Mouse (Mus musculus): ENCODE measurements around the gene Donson. TPM values are rescaled to one million over a fixed set of nuclear protein-coding genes. Genes with fewer than 3 reads are reported as not detected.

The Donson gene
- total and polyA plus RNA-seq, 2 experiments: 2.3 to 2.9 TPM

- Histone ChIP-seq H3K36me3 (ENCODE audit: control insufficient read depth, insufficient read depth, low read length) (peaks cover 42% of the 10 kb centered on the region), H3K4me1 (ENCODE audit: control insufficient read depth, insufficient read depth, low read length) (peaks cover 11% of the 10 kb centered on the region), H3K4me3 (ENCODE audit: insufficient read depth, low read depth, low read length) (no peak overlapping the region), H3K9ac (ENCODE audit: low read depth, low read length) (no peak overlapping the region), H3K27me3 (ENCODE audit: control insufficient read depth, insufficient read depth, low read length) (no peaks in the 10 kb centered on the region), H3K27ac (replicated peaks; ENCODE audit: insufficient read depth, low read depth, low read length) (no peak overlapping the region), H3K79me2 (ENCODE audit: control insufficient read depth, insufficient read depth, low read length) (peaks cover 38% of the 10 kb centered on the region)
- 93% methylated on average over 3 of the region's 3 CpGs for WGBS
- TF ChIP-seq CTCF (IDR thresholded peaks at IDR 0.05; ENCODE audit: low read depth, low read length) (no peak), POLR2A (IDR thresholded peaks at IDR 0.05; ENCODE audit: extremely low read depth, insufficient read depth, low read length) (no peak)
- no peak for DNase-seq (ENCODE audit: extremely low read depth, low read depth, low spot score)
Observed at GRCm38 (mm10) chr16:91652191-91652590, 36.4 kb downstream of the Donson start.

- no peak for TF ChIP-seq CTCF (IDR thresholded peaks at IDR 0.05; ENCODE audit: low read depth, low read length)
- TF ChIP-seq POLR2A (IDR thresholded peaks at IDR 0.05; ENCODE audit: extremely low read depth, insufficient read depth, low read length): no peak
- Histone ChIP-seq H3K27ac (replicated peaks; ENCODE audit: insufficient read depth, low read depth, low read length) (no peak overlapping the region), H3K4me3 (ENCODE audit: insufficient read depth, low read depth, low read length) (no peak overlapping the region), H3K79me2 (ENCODE audit: control insufficient read depth, insufficient read depth, low read length) (peaks cover 14% of the 10 kb centered on the region), H3K4me1 (ENCODE audit: control insufficient read depth, insufficient read depth, low read length) (peaks cover 13% of the 10 kb centered on the region), H3K9ac (ENCODE audit: low read depth, low read length) (no peak overlapping the region), H3K27me3 (ENCODE audit: control insufficient read depth, insufficient read depth, low read length) (no peaks in the 10 kb centered on the region), H3K36me3 (ENCODE audit: control insufficient read depth, insufficient read depth, low read length) (peaks cover 22% of the 10 kb centered on the region)
- no peak for DNase-seq (ENCODE audit: extremely low read depth, low read depth, low spot score)
Observed at GRCm38 (mm10) chr16:91649781-91650180, 38.8 kb downstream of the Donson start.

GRCm38 (mm10) chr16:91649246-91649645 is 39.3 kb downstream of the Donson start:
- WGBS: 5% methylated on average over 3 of the region's 3 CpGs

GRCm38 (mm10) chr16:91648220-91648550 is 40.4 kb downstream of the Donson start:
- peak; percentile 54 for DNase-seq (ENCODE audit: extremely low read depth, low read depth, low spot score)

More at GRCm38 (mm10) chr16:91649246-91649645, 39.3 kb downstream of the Donson start:
- TF ChIP-seq POLR2A (IDR thresholded peaks at IDR 0.05; ENCODE audit: extremely low read depth, insufficient read depth, low read length) (no peak), CTCF (IDR thresholded peaks at IDR 0.05; ENCODE audit: low read depth, low read length) (no peak)
- DNase-seq (ENCODE audit: extremely low read depth, low read depth, low spot score): peak; percentile 65
- no peak overlapping the region for H3K27ac ChIP-seq (replicated peaks; ENCODE audit: insufficient read depth, low read depth, low read length)
- peaks cover 14% of the 10 kb centered on the region for H3K4me1 ChIP-seq (ENCODE audit: control insufficient read depth, insufficient read depth, low read length)
- peaks cover 14% of the 10 kb centered on the region for H3K79me2 ChIP-seq (ENCODE audit: control insufficient read depth, insufficient read depth, low read length)
- no peak overlapping the region for H3K4me3 ChIP-seq (ENCODE audit: insufficient read depth, low read depth, low read length)
- H3K9ac ChIP-seq (ENCODE audit: low read depth, low read length): peak overlapping the region; percentile 5; the same call in 1 of the 2 replicates
- no peaks in the 10 kb centered on the region for H3K27me3 ChIP-seq (ENCODE audit: control insufficient read depth, insufficient read depth, low read length)
- peaks cover 18% of the 10 kb centered on the region for H3K36me3 ChIP-seq (ENCODE audit: control insufficient read depth, insufficient read depth, low read length)

GRCm38 (mm10) chr16:91647461-91648219 is 40.9 kb downstream of the Donson start, which contains the start of gene Son:
Gene Son, plus strand, starts transcription at chr16:91647506.
- DNase-seq (ENCODE audit: extremely low read depth, low read depth, low spot score): peak; percentile 93
- Histone ChIP-seq H3K27ac (replicated peaks; ENCODE audit: insufficient read depth, low read depth, low read length) (peak within 1 kb of the TSS; percentile 93), H3K27me3 (ENCODE audit: control insufficient read depth, insufficient read depth, low read length) (no peaks in the 10 kb centered on the region), H3K79me2 (ENCODE audit: control insufficient read depth, insufficient read depth, low read length) (peaks cover 11% of the 10 kb centered on the region), H3K4me3 (ENCODE audit: insufficient read depth, low read depth, low read length) (peak within 1 kb of the TSS; percentile 79), H3K9ac (ENCODE audit: low read depth, low read length) (peak within 1 kb of the TSS; percentile 86), H3K4me1 (ENCODE audit: control insufficient read depth, insufficient read depth, low read length) (peaks cover 14% of the 10 kb centered on the region), H3K36me3 (ENCODE audit: control insufficient read depth, insufficient read depth, low read length) (peaks cover 10% of the 10 kb centered on the region)
- peak; percentile 90 for TF ChIP-seq POLR2A (IDR thresholded peaks at IDR 0.05; ENCODE audit: extremely low read depth, insufficient read depth, low read length)
- no peak for TF ChIP-seq CTCF (IDR thresholded peaks at IDR 0.05; ENCODE audit: low read depth, low read length)
- WGBS: under 1% methylated on average over 69 of the region's 70 CpGs

More at GRCm38 (mm10) chr16:91648220-91648550, 40.4 kb downstream of the Donson start:
- Histone ChIP-seq H3K27ac (replicated peaks; ENCODE audit: insufficient read depth, low read depth, low read length) (peak overlapping the region; percentile 92), H3K79me2 (ENCODE audit: control insufficient read depth, insufficient read depth, low read length) (peaks cover 11% of the 10 kb centered on the region), H3K27me3 (ENCODE audit: control insufficient read depth, insufficient read depth, low read length) (no peaks in the 10 kb centered on the region), H3K4me1 (ENCODE audit: control insufficient read depth, insufficient read depth, low read length) (peaks cover 14% of the 10 kb centered on the region), H3K9ac (ENCODE audit: low read depth, low read length) (peak overlapping the region; percentile 86), H3K36me3 (ENCODE audit: control insufficient read depth, insufficient read depth, low read length) (peaks cover 10% of the 10 kb centered on the region), H3K4me3 (ENCODE audit: insufficient read depth, low read depth, low read length) (peak overlapping the region; percentile 79)
- WGBS: under 1% methylated on average over 25 of the region's 25 CpGs
- TF ChIP-seq CTCF (IDR thresholded peaks at IDR 0.05; ENCODE audit: low read depth, low read length): no peak
- TF ChIP-seq POLR2A (IDR thresholded peaks at IDR 0.05; ENCODE audit: extremely low read depth, insufficient read depth, low read length): no peak
